Mouse (Mus musculus) cerebellum, adult 9-11 months (tissue): ENCODE results near the gene Pga5.
A peak's percentile ranks its signal among the peaks of the same experiment; 100 is the strongest.

Experiments
- DNase-seq: peaks from one replicate; pipeline ENCODE4 v3.0.0; 2022

Gene Pga5

GRCm38 (mm10) chr19:10662665-10663064, 15.2 kb downstream of the Pga5 start:
- DNase-seq, result no peak

GRCm38 (mm10) chr19:10661919-10662318, 16.0 kb downstream of the Pga5 start:
- DNase-seq, result no peak

- DNase-seq, result no peak
Observed at GRCm38 (mm10) chr19:10661373-10661772, 16.5 kb downstream of the Pga5 start.

GRCm38 (mm10) chr19:10658406-10658805, 19.5 kb downstream of the Pga5 start:
- no peak for DNase-seq

GRCm38 (mm10) chr19:10657742-10658141, 20.1 kb downstream of the Pga5 start:
- no peak for DNase-seq

- no peak for DNase-seq
Observed at GRCm38 (mm10) chr19:10656058-10656457, 21.8 kb downstream of the Pga5 start.

GRCm38 (mm10) chr19:10648156-10648555, 29.7 kb downstream of the Pga5 start:
- DNase-seq, result no peak

GRCm38 (mm10) chr19:10645616-10646015, 32.3 kb downstream of the Pga5 start:
- no peak for DNase-seq

- no peak for DNase-seq
Observed at GRCm38 (mm10) chr19:10640589-10641378, 37.1 kb downstream of the Pga5 start.

- DNase-seq, result no peak
Observed at GRCm38 (mm10) chr19:10640080-10640479, 37.8 kb downstream of the Pga5 start.

GRCm38 (mm10) chr19:10637840-10638239, 40.0 kb downstream of the Pga5 start:
- DNase-seq, result no peak

- DNase-seq, result peak; percentile 69
Observed at GRCm38 (mm10) chr19:10634872-10635318, 43.0 kb downstream of the Pga5 start.

GRCm38 (mm10) chr19:10634106-10634871, 43.6 kb downstream of the Pga5 start, which contains the start of gene Vwce:
Vwce (plus strand) TSS chr19:10634213.
- DNase-seq, result peak; percentile 67
